Mouse (Mus musculus) right cerebral cortex, postnatal 36 days (tissue): ENCODE measurements around the gene Trim47.
A peak's percentile ranks its signal among the peaks of the same experiment; 100 is the strongest.
"Not testable (repeated sequence)": the region's sequence is repeated elsewhere in the genome, so short reads cannot be mapped to it uniquely, and the experiment has no call there.

Experiments used
- DNase-seq, 2 experiments: peaks; one replicate each; pipeline ENCODE4 v3.0.0; 2022; ENCODE audit warnings: low spot score in 2 of 2, mixed read lengths in 1 of 2

The Trim47 gene

DNA sequence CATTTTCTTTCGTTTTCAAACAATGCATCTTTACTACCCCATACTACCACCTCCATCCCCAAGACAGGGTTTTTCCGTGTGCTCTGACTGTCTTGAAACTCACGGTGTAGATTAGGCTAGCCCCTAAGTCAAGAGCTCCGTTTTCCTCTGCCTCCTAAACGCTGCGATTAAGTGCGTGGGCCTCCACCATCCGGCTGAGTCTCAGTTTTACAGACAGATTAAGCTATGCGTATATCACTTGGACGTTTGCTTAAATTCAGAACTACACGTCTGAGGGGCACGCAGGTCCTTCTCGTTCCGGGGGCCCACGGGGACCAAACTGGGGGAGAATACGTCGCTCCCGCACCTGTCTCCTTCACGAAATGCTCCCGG is 11.1 kb upstream of the Trim47 start:
- no peak for DNase-seq

DNA sequence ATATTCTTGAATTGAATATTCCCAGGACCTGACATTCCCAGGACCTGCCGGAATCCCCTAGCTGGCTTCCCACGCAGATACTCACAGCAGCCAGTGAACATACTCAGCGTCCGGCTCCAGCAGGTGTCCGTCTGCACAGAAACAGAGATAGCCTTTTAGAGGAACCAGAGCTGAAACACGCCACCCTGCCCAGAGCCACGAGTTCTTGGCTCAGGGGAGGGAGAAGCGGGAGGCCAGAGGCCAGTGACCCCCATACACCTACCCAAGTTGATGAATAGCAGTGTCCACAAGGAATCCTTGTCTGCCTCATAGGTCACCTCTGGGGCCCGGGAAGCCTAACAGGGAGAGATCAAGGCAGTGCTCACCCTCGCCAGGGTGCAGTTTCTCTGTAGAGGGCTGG is 7.2 kb upstream of the Trim47 start:
- no peak for DNase-seq

DNA sequence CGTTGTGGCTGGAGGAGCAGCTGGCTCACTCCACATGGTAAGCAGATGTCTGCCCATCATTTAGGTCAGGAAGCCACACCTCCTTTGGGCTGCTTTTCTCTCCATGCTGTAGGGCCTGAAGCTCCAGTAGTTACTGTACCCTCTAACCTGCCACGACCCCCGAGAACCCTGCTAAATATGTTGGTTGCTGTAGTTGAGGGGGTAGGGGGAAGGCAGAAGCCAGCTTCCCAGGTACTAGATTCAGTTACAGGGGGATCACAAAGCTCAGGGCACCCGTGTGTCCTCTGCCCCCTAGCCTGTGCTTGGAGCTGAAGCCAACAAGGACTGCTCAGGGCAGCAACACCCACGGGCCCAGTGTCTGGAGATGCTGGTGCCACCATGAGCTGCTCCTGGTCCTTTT is 6.5 kb upstream of the Trim47 start:
- DNase-seq = no peak

DNA sequence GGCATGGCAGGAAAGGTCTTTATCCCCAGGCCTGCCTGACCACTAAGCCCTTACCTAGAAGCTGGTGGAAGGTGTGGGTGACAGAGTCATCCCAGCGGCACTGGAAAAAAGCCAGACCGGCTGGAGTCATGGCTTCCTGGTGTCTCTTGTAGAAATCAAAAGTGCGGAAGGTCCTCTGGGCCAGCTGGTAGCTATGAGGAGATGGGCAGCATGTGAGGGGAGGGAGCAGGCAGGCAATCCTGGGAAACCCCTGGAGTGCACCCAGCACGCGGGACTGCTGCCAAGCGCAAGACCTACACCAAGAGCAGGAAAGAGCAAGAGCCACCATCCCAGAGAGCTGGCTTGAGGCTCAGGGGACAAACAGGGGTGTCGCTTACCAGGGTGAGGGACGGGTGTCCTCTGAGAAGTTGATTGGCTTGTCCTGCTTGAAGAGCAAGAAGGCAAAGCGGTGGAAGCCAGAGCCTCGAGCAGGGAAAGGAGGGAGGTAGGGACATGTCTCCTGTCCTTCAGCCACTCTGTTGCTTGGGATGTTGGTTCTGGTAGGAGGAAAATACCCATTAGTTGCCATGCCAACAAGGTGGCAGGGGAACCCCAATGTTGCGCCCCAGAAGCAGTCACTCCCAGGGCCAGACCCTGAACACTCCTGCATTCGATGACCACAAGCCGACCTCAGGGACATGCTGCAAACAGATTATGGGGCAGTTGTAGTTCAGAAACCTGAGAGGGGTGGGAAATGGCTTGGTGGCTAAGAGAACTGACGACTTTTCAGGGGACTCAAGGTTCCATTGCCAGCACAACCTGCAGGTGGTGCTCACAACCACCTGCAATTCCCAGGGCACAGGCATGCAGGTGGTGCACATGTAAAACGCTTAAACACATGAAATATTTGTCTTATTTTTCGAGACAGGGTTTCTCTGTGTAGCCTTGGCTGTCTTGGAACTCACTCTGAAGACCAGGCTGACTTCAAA is 5.6 kb upstream of the Trim47 start:
- no peak for DNase-seq

DNA sequence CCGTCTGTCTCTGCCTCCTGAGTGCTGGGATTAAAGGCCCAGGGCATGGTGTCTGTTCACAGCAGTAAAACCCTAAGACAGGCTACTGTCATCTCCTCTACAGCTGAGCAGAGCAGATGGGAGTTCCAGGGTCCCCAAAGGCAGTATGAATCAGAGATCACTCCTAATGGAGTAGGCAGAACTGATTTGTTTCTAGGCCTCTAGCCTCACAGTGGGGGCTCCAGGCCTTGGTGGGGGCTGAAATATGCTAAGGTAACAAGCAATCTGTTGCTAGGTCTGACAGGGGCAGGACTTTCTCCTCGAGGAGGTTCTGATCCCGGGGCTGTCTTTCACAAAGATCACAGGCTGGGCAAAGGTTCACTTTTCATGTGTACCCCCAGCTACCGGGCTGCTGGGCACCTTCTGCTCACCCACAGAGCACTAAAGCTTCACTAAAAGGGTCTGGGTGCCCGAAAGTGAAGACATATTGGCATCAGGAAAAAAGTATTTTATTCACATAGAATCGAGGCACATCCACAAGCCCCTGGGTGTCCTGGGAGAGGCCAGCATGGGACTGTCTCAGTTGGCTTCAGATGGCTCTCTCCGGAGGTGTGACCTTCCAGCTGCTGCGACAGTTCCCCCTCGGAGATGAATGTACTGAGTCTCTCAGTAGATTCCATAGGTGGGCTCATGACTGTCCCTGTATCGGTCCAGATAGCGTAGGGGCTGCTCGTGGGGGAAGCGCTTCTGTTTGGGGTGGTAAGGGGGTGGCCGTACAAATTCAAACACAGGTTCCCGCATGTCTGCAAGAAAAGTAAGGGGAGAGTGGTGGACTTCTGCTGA is 4.5 kb upstream of the Trim47 start:
- DNase-seq = no peak

DNA sequence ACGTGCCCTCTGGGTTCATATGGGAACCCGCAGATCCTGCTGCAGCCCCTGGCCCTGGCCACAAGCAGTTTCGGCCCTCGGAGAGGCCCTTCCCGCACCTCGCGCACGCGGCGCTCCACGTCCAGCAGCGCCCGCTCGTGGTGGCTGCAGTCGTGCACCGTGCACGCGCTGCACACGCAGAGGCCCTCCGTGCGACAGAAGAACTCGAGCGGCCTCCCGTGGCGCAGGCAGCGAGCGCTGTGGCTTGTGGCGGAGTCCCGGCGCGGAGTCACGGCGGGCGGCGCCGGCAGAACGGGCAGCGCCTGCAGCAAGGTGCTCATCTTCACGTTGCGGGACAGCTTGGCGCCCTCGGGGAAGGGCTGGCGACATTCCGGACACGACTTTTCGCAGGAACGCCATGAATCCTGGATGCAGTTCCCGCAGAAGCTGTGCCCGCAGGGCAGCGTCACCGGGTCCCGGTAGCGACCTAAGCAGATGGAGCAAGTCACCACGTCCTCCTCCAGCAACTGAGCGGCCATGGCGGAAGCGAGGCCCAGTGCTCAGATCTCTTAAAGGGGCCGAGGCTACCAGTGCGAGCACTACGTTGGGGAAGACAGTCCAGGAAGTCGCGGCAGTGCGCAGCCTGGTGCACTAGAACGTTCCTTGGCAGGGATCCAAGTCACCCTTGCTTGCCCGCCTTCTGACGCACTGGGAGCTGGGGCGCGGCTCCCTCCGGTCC is 3.6 kb upstream of the Trim47 start, which contains the start of gene Trim65:
Gene Trim65, minus strand, starts transcription at position 641 of the 718 bp plus-strand sequence.
- DNase-seq = peak; percentile 80 to 85

DNA sequence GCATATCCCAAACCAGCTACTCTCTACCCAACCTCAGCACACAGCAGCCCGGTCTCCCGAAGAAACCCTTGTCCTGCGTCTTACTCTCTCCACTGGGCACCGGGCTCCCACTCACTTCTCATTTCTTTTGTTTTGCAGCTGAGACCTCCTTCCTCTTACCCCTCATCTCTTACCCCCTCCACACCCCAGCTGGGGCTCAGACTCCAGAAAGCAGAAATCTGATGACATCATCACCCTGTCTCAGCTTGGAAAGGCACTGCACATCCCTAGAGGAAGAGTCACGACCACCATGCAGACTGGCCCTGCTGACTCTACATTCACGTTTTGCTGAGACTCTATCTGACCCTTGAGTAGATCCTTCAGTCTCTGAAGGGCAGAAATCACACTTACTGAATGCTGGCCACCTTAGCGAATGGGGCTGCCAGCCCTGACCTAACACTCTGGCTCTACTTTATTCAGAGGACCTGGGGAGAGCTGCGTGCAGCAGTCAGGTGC is 3.0 kb upstream of the Trim47 start:
- no peak for DNase-seq

DNA sequence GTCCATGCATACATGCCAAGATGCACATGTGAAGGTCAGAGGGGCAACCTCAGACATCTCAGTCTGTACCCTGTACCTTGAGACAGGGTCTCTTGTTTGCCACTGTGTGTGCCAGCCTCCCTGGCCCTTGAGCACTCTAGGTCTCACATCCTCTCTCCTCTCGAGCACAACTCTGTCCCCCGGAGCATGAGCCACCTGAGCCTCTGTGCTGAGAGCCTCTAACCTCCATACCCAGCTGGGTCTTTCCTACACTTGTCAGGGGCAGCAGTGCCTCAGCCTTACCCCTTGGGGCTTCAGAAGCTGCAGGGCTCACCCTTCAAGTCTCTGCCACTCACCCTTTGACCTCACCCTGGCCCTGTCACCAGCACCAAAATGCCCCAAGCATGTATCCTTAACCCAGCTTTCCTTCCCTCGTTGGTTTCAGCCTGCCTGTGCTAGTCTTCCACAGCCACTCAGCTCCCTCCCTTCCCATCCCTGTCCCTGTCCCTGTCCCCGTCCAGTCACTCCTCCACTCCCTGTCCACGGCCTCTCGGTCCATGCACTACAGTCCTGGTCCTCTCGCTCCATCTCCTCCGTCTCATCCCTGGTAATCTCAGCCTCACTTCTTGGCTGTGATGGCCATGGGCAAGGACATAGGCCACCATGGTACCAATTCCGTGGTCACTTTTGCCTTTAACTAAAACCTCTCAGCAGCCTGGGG is 2.2 kb upstream of the Trim47 start:
- no peak for DNase-seq

DNA sequence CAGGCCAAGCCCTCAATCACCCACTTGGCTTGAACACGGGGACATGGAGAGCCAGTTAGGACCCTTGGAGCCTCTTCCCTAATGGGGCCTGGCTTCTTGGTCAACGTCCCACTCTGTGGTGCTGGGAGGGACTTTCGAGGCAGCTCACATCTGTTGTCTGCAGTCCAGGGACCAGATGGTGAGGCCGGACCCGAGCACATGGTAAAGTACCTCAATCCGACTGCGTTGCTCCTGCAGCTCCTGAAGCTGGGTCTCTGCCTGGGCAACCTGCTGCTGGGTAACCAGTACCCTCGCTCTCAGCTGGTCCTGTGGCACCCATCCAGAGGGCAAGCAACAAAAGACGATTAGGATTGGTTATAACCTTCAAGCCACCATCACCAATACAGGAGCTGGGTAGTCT is 976 bp upstream of the Trim47 start:
- no peak for DNase-seq

DNA sequence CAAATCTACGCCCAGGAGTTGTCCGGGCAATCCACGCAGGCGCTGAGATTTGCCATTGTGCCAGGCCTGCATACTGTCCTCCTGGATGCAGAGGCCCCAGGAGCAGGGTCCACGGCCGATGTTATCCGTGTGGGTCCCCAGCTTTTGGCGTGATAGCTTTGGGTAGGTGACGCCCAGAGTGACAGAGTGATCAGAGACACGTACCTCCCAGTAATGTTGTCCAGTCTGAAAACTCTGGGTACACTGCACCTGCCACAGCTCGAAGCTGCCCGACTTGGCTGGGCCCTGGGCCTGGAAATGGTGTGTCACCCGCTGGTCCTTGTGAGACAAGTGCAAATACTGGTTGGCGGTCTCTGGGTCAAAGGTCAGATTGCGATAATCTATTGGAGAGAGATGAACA is 749 bp downstream of the Trim47 start:
- no peak for DNase-seq

DNA sequence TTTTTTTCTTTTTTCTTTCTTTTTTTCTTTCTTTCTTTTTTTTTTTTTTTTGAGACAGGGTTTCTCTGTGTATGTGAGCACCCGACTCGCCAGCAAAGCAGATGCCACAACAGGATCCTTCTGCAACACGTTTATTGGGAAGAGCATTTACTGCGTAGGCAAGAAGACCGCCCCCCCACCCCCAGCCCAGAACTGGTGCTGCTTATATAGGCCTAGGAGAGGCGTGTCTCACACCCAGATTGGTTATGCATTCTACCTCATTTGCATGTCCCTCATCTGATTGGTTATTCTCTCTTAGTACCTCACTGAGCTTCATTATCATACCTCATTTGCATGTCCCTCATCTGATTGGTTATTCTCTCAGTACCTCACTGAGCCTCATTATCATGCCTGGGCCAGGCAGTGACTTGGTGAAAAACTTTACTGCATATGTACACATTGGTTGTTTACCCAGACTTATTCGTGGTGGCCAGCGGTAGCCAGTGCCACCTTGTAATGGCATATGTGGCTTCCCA is 5.2 kb downstream of the Trim47 start:
- not testable (repeated sequence) for DNase-seq

DNA sequence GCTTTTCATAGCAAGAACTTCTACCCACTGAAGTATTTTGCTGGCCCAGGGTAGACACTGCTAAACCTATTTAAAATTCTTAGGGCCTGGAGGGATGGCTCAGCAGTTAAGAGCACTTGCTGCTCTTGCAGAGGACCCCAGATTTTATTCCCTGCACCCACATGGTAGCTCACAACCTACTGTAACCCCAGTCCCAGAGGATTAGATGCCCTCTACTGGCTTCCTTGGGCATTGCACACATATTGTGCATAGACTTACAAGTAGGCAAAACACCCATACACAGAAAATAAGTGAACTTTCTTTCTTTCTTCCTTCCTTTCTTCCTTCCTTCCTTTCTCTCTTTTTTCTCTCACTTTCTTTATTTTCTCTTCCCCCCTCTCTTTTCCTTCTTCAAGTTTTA is 9.2 kb downstream of the Trim47 start:
- DNase-seq = no peak

DNA sequence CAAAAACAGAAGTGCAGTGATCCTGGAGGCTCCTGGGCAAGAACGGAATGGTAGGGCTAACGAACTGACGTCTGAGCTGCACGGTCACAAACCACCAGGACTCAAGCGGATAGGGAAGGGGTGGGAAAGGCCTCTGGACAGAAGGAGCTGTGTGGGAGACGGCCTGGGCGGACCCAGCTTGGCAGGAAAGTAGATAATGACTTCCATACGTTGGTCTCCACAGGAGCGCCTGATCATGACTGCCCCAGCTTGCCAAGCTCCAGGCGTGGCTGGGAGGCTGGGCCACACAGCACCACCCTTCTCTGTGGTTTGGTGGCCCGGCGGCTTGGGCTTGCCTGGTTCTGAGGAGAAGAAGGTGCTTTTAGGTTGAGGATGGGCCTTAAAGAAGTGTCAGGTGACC is 9.8 kb downstream of the Trim47 start:
- DNase-seq = no peak

DNA sequence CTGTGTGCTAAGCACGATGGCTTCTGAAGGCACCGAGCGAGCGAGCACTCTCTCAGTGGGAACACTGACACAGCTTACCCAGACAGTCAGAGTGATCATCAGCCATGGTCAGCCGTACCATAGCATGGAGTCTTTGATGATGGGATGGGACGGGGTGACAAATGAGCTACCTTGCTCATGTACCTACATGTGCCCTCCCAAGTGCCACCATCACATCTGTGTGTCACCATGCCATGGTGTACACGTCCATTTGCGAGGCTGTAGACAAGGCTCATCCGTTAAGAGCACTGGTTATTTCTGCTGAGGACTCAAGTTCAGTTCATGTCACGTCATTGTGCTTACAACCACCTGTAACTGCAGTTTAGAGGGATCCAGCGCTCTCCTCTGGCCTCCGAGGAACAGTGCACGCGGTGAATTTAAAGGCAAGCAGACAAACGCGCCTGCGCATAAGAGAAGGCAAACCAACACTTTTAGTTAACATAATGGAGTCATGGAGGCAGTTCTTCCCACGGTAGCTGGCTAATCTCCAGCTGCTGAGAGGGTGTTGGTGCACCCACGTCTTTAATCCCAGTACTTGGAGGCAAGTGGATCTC is 15.3 kb downstream of the Trim47 start:
- DNase-seq = no peak

DNA sequence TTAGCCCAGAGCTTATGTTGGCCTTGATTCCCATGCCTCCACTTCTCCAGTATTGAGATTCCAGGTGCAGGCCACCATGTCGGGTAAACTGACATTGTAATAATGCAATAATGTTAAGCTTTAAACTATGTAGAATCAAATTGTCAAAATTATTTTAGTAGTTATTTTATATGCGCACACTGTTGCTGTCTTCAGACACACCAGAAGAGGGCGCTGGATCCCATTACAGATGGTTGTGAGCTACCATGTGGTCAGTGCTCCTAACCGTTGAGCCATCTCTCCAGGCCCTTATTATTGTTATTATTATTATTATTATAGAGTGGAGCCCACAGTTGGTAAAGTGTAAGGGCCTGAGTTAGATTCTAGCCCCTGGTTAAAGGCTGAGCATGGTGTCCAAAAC is 15.9 kb downstream of the Trim47 start:
- DNase-seq = no peak

DNA sequence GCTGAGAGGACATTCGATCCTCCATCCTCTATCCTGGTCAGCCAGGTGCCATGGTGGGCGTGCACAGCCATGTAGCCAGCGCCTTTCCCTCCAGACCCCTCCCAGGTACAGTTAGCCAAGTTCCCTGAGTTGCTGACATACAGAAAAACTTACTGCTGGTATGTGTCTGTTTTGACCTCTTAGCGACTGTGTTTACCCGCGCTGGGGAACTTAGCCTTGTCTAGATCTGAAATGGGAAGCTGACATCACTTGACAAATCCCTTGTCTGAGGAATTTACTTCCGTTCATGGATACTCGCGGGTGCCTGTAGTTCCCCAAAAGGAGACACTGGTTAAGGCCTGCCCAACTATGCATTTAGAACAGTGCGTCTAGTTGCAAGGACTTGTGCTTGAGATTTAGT is 16.5 kb downstream of the Trim47 start:
- no peak for DNase-seq

DNA sequence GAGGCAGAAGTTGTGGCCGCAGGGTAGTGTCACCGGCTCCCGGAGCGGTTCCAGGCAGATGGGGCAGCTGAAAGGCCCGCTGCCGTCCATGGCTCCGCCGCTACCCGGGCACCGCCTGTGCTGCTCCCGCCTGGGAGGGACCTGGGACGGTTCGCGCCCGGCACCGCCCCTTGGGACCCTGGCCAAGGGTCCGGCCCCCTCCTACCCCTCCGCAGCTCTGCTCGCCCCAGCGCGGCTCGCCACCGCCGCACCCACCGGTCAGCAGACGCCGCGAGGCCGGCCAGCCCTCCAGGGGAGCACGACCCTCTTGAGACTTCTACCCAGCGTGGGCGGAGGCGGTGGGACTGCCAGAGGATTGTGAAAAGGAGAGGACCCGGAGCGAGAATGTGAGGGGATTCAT is 16.9 kb downstream of the Trim47 start:
- DNase-seq = no peak

DNA sequence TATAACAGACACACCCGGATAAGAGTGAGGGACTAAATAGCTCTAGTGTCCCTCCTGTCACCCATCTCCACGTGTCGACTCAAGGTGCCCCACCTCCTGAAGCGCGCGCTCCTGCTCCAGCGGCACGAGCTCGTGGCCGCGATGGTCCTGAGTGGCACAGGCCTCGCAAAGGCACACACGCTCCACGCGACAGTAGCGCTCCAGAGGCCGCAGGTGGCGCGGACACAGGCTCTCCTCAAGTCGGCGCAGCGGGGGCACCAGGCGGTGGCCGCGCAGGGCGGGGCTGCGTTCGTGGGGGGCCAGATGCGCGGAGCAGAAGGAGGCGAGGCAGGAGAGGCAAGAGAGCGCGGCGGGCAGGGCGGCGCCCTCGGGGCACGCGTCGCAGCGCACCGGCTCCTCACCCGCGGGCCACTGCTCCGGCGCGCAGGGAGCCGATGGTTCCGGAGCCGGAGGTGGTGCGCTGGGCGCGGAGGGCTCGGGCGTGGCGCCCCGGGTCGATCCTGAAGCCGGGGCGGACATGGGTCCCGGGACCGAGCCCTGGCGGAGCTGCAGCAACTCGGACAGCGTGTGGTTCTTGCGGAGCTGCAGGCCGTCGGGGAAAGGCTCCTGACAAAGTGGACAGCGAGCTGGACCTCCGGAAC is 17.4 kb downstream of the Trim47 start:
- no peak for DNase-seq

DNA sequence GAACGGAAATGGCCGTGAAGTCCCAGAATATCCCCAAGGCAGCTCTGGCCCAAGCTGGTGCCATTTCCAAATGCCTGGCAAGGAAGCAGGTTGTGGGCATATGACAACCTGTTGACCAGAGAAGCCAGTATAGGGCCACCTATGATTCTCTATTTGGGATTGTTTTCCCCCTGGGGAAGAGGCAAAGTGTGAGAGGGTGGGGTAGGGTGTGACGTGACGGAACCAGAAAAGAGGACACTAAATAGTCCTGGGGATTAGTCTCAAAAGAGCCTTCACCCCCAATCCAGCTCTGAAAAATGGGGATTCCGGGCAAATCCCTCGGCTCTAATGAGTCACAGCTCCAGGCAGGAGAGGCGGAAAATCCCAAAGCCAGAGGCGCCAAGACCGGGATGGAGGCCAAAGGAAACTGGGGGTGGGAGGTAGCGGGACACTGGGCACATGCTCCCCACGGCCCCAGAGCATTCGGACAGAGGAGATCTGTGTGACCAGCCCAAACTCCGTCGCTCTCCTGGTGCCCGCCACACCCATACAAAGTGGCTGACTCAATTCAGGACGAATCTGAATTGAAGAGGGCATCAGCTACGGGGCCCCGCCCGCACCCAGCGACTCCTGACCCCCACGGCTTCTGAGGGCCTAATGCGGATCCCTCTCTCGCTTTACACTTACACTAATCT is 18.4 kb downstream of the Trim47 start:
- no peak for DNase-seq
